Mouse (Mus musculus) G1E (cell line): Measurements from ENCODE around the gene Coq3.

ENCODE experiments used
- CTCF ChIP-seq: IDR thresholded peaks from 2 replicates; pipeline ENCODE4 v1.5.1; 2012; ENCODE audit warnings: low read depth, low read length, inconsistent platforms, mixed read lengths
- GATA1 ChIP-seq: IDR thresholded peaks from 2 replicates; pipeline ENCODE4 v1.6.1; 2012; ENCODE audit warnings: borderline replicate concordance, low read length, inconsistent platforms, mixed read lengths
- TAL1 ChIP-seq: conservative IDR thresholded peaks from 2 replicates; pipeline ENCODE4 v1.6.1; 2012; ENCODE audit warnings: low read depth, low read length, inconsistent platforms, mixed read lengths

GRCm38 (mm10) chr4:21878776-21879175, 697 bp upstream of the Coq3 start:
- TF ChIP-seq CTCF = no peak
- TF ChIP-seq GATA1 = no peak
- TF ChIP-seq TAL1 = no peak
